Mouse (Mus musculus) embryonic facial prominence, embryonic 11.5 days (tissue): ENCODE measurements around the gene Banf2. TPM values are rescaled to one million over a fixed set of nuclear protein-coding genes. Genes with fewer than 3 reads are reported as not detected.

Experiments used
- ATAC-seq: fragments of 200-750 bp; cut with Nextera tagmentation; replicated peaks from 2 replicates; pipeline ENCODE4 v1.8.0; 2017; ENCODE audit warnings: low read depth; ENCODE audit not compliant: insufficient number of reproducible peaks, low FRiP score, low TSS enrichment
- DNase-seq: peaks from one replicate; pipeline ENCODE4 v3.0.0-alpha.2; 2015; ENCODE audit warnings: low spot score
- H3K27ac ChIP-seq: fragments of 300-500 bp; sonication (generic); replicated peaks from 2 replicates; pipeline ENCODE4 v1.5.1; 2014; ENCODE audit warnings: mild to moderate bottlenecking, low read depth, low read length, control low read depth
- H3K27me3 ChIP-seq: fragments of 300-500 bp; sonication (generic); 2 replicates; pipeline ENCODE4 v1.6.1; 2014; ENCODE audit warnings: mild to moderate bottlenecking, low read length, moderate library complexity, mixed read lengths; ENCODE audit not compliant: control insufficient read depth, insufficient read depth
- H3K36me3 ChIP-seq: fragments of 300-500 bp; sonication (generic); replicated peaks from 2 replicates; pipeline ENCODE4 v1.6.1; 2014; ENCODE audit warnings: low read depth, mild to moderate bottlenecking, low read length, moderate library complexity, mixed read lengths; ENCODE audit not compliant: control insufficient read depth, insufficient read depth
- H3K4me1 ChIP-seq: fragments of 300-500 bp; sonication (generic); 2 replicates; pipeline ENCODE4 v1.6.1; 2014; ENCODE audit warnings: low read length, mixed read lengths; ENCODE audit not compliant: control insufficient read depth, insufficient read depth
- H3K4me2 ChIP-seq: fragments of 300-500 bp; sonication (generic); 2 replicates; pipeline ENCODE4 v1.6.1; 2014; ENCODE audit warnings: low read depth, mild to moderate bottlenecking, control low read depth, low read length, moderate library complexity
- H3K4me3 ChIP-seq: fragments of 300-500 bp; sonication (generic); 2 replicates; pipeline ENCODE4 v1.5.1; 2014; ENCODE audit warnings: low read depth, low read length, control low read depth
- H3K9ac ChIP-seq: fragments of 300-500 bp; sonication (generic); replicated peaks from 2 replicates; pipeline ENCODE4 v1.6.1; 2014; ENCODE audit warnings: mild to moderate bottlenecking, control low read depth, low read length
- H3K9me3 ChIP-seq: fragments of 300-500 bp; sonication (generic); replicated peaks from 2 replicates; pipeline ENCODE4 v1.6.1; 2016; ENCODE audit warnings: mild to moderate bottlenecking, low read length, inconsistent platforms, mixed read lengths; ENCODE audit not compliant: control insufficient read depth
- WGBS: fragments of 180-500 bp; shearing (Covaris S2); extraction: QIAGEN DNeasy Blood & Tissue Kit; methylation state at CpG from one replicate; pipeline ENCODE4 v1.1.7; 2014; 5-methylcytosine and 5-hydroxymethylcytosine counted together
- polyA plus RNA-seq: library from polyadenylated mRNA; unstranded; fragments of >200 nt; fragmentation: Nextera tagmentation; extraction: Ambion mirVana; gene quantifications from 2 replicates; pipeline ENCODE4 v1.2.1, GENCODE M21; 2014

Banf2 gene
- polyA plus RNA-seq: not detected in 2 replicates

- WGBS: 84% methylated on average over 2 of the region's 2 CpGs
- no peaks in the 10 kb centered on the region for H3K36me3 ChIP-seq
- H3K4me2 ChIP-seq: no peak within 1 kb of the TSS
- ATAC-seq (no peak), DNase-seq (no peak)
- no peak within 1 kb of the TSS for H3K9ac ChIP-seq
- no peak within 1 kb of the TSS for H3K27ac ChIP-seq
- no peaks in the 10 kb centered on the region for H3K9me3 ChIP-seq
- no peaks in the 10 kb centered on the region for H3K4me1 ChIP-seq
- H3K27me3 ChIP-seq: no peaks in the 10 kb centered on the region
- H3K4me3 ChIP-seq: no peak within 1 kb of the TSS
Measured at GRCm38 (mm10) chr2:144032664-144033063, at the start of gene Banf2. TSS of gene Banf2 (plus strand) at chr2:144033059.

- no peaks in the 10 kb centered on the region for H3K36me3 ChIP-seq
- no peak overlapping the region for H3K27ac ChIP-seq
- H3K4me1 ChIP-seq: no peaks in the 10 kb centered on the region
- H3K4me2 ChIP-seq: no peak overlapping the region
- H3K4me3 ChIP-seq: no peak overlapping the region
- DNase-seq (no peak), ATAC-seq (no peak)
- H3K9me3 ChIP-seq: no peaks in the 10 kb centered on the region
- no peak overlapping the region for H3K9ac ChIP-seq
- WGBS: 65% methylated on average over 2 of the region's 2 CpGs
- no peaks in the 10 kb centered on the region for H3K27me3 ChIP-seq
Measured at GRCm38 (mm10) chr2:143983482-143983881, 49.4 kb upstream of the Banf2 start.

- no peak for ATAC-seq
- H3K4me3 ChIP-seq: no peak overlapping the region
- H3K36me3 ChIP-seq: no peaks in the 10 kb centered on the region
- no peak for DNase-seq
- H3K4me1 ChIP-seq: no peaks in the 10 kb centered on the region
- H3K9me3 ChIP-seq: no peaks in the 10 kb centered on the region
- H3K4me2 ChIP-seq: no peak overlapping the region
- no peak overlapping the region for H3K9ac ChIP-seq
- no peaks in the 10 kb centered on the region for H3K27me3 ChIP-seq
- H3K27ac ChIP-seq: no peak overlapping the region
- WGBS: 81% methylated on average over 2 of the region's 2 CpGs
Measured at GRCm38 (mm10) chr2:143987485-143987884, 45.4 kb upstream of the Banf2 start.

- Histone ChIP-seq H3K4me2 (no peak overlapping the region), H3K9me3 (no peaks in the 10 kb centered on the region), H3K9ac (no peak overlapping the region), H3K4me1 (no peaks in the 10 kb centered on the region), H3K4me3 (no peak overlapping the region), H3K27me3 (no peaks in the 10 kb centered on the region), H3K27ac (no peak overlapping the region), H3K36me3 (no peaks in the 10 kb centered on the region)
- WGBS: 92% methylated on average over 3 of the region's 3 CpGs
- DNase-seq (no peak), ATAC-seq (no peak)
Measured at GRCm38 (mm10) chr2:143988016-143988415, 44.8 kb upstream of the Banf2 start.

- H3K27me3 ChIP-seq: no peaks in the 10 kb centered on the region
- no peaks in the 10 kb centered on the region for H3K36me3 ChIP-seq
- ATAC-seq: no peak
- H3K27ac ChIP-seq: no peak overlapping the region
- WGBS: 63% methylated on average over 1 of the region's 1 CpGs
- DNase-seq: no peak
- H3K9me3 ChIP-seq: no peaks in the 10 kb centered on the region
- H3K4me1 ChIP-seq: no peaks in the 10 kb centered on the region
- H3K4me3 ChIP-seq: no peak overlapping the region
- no peak overlapping the region for H3K4me2 ChIP-seq
- no peak overlapping the region for H3K9ac ChIP-seq
Measured at GRCm38 (mm10) chr2:143990997-143991396, 41.9 kb upstream of the Banf2 start.

- H3K27me3 ChIP-seq: no peaks in the 10 kb centered on the region
- no peak overlapping the region for H3K9ac ChIP-seq
- WGBS: 92% methylated on average over 7 of the region's 7 CpGs
Measured at GRCm38 (mm10) chr2:143991964-143992672, 40.7 kb upstream of the Banf2 start.

GRCm38 (mm10) chr2:143992977-143993376 lies 39.9 kb upstream of the Banf2 start:
- Histone ChIP-seq H3K27me3 (no peaks in the 10 kb centered on the region), H3K4me2 (no peak overlapping the region), H3K4me3 (no peak overlapping the region), H3K4me1 (no peaks in the 10 kb centered on the region), H3K27ac (no peak overlapping the region), H3K9ac (no peak overlapping the region), H3K36me3 (no peaks in the 10 kb centered on the region), H3K9me3 (no peaks in the 10 kb centered on the region)
- no peak for DNase-seq
- WGBS: 67% methylated on average over 1 of the region's 1 CpGs
- ATAC-seq: no peak

More at GRCm38 (mm10) chr2:143991964-143992672, 40.7 kb upstream of the Banf2 start:
- Histone ChIP-seq H3K4me3 (no peak overlapping the region), H3K4me1 (no peaks in the 10 kb centered on the region), H3K27ac (no peak overlapping the region), H3K4me2 (no peak overlapping the region), H3K9me3 (no peaks in the 10 kb centered on the region), H3K36me3 (no peaks in the 10 kb centered on the region)
- ATAC-seq (no peak), DNase-seq (no peak)

GRCm38 (mm10) chr2:144002229-144002984 lies 30.5 kb upstream of the Banf2 start:
- ATAC-seq (no peak), DNase-seq (no peak)
- 87% methylated on average over 5 of the region's 5 CpGs for WGBS
- no peak overlapping the region for H3K4me2 ChIP-seq
- no peak overlapping the region for H3K27ac ChIP-seq
- H3K4me1 ChIP-seq: no peaks in the 10 kb centered on the region
- no peak overlapping the region for H3K4me3 ChIP-seq
- no peaks in the 10 kb centered on the region for H3K36me3 ChIP-seq
- H3K9ac ChIP-seq: no peak overlapping the region
- no peaks in the 10 kb centered on the region for H3K9me3 ChIP-seq
- H3K27me3 ChIP-seq: no peaks in the 10 kb centered on the region
